Mouse (Mus musculus) T-helper 2 cell (primary cell): ENCODE measurements at regions not wholly inside any gene's neighbourhood (a gene's known extent, or its start where the extent isn't known, plus 50 kb on each side); places are given as distances from the start of the nearest gene placed in this dataset.

Source experiments
- in situ Hi-C: fragments of 300-600 bp; cut with MboI, MseI; formaldehyde crosslinking; loops from one replicate; pipeline ENCODE4 v1.15.1; 2025; ENCODE audit warnings: high pct_unique_total_duplicates

- in situ Hi-C loops, result no loop called here
These were observed 390.9 kb downstream of the Adamts20 start for GRCm38 (mm10) chr15:94074161-94074950.

- in situ Hi-C loops, result no loop called here
These were observed 397.5 kb downstream of the Adamts20 start for GRCm38 (mm10) chr15:94067721-94068120.

DNA sequence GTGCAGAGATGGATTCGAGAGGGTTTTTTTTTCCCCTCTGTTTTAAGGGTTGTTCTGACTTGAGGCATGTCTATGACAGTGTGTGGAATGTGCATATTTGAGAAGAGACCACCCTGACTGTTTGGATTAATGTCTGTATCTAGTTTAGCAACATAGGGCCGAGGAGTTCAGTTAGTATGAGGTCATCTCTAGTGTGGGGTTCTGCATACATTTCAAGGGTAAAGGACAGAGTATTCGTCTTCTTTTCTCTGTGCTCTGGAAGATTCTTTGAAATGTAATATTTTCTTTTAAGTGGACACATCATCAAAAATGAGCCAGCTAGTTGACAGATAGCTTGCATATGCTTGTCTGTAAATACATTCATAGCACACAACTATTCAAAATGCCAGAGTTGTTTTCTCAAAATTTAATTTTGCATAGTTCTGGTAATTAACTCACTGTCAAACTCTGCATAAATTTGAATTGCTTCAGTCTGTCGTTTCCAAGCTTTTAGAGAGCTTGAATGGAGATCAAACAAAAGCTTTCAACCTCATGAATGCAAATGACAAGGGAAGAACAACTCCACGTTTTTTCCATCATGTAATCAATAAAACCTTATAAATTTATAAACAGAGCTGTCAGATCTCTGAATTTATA is 415.5 kb downstream of the Adamts20 start:
- in situ Hi-C loops, result loop anchor here (10.0 kb wide), 1 partner anchor 1515 kb away; no protein-coding TSS in a partner anchor

DNA sequence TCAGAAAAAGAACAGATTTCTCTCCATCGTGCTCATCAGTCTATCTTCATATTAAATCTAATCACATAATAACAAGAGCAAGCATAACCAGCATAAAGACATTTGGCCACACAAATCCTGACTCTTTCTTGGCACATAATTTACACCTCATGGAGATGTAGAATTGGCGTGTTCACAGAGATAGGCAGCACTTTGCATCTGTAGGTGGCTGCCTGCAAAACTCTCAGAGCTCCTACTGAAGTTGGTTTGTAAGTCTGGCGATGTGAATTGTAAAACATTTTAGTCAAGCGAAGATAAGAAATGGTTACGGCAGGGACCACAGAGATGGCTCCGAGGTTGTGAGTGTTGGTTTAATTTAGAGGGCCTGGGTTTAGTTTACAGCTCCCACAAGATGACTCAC is 419.0 kb downstream of the Adamts20 start:
- in situ Hi-C loops, result no loop called here

DNA sequence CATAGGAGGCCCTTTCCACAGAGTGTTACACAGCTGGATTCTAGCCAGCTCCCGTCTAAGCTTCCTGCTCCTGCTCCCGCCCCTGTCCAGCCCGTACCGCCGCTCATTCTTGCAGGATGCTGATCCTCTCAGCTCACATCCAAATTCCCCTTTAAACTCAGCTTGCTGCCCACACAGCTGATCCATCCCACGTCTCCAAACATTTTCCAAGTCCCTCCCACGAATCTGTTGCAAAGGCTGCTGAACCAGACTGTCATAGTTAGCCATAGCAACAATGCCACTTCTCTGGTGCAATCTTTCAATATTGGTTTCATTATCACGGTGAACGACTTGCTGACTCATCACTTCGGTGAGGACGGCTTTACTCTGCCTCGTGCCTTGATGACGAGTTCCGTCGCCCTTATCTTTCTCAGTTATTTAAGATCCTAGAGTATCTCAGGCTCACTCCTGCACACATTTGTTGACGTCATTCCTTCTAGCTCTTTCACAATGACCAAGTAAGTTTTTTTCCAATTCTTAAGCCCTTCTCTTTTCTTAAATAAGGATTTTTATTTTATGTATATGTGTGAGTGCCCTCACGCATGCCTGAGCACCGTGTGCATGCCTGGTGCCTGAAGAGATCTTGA is 420.0 kb downstream of the Adamts20 start:
- in situ Hi-C loops, result no loop called here

DNA sequence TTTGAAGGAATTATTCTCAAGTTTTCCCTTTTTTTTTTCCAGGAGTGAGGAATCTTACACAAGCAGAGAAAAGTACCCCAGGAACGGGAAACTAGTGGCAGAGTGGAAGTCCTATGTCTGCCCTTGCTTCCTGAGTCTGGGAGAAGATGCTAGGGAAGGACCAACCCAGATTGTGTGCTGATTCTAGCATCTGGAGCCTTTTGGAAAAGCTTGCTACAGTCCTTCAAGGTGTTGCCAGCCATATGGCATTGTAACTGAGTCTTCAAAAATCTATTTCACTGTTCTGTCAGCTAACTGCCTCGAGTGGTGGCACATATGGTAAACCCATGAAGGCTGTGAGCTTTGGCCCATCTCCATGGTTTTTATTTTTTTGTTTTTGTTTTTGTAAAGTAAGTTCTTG is 432.3 kb downstream of the Adamts20 start:
- in situ Hi-C loops, result no loop called here

- in situ Hi-C loops, result no loop called here
These were observed 430.5 kb upstream of the Prickle1 start for GRCm38 (mm10) chr15:94025996-94026696.

DNA sequence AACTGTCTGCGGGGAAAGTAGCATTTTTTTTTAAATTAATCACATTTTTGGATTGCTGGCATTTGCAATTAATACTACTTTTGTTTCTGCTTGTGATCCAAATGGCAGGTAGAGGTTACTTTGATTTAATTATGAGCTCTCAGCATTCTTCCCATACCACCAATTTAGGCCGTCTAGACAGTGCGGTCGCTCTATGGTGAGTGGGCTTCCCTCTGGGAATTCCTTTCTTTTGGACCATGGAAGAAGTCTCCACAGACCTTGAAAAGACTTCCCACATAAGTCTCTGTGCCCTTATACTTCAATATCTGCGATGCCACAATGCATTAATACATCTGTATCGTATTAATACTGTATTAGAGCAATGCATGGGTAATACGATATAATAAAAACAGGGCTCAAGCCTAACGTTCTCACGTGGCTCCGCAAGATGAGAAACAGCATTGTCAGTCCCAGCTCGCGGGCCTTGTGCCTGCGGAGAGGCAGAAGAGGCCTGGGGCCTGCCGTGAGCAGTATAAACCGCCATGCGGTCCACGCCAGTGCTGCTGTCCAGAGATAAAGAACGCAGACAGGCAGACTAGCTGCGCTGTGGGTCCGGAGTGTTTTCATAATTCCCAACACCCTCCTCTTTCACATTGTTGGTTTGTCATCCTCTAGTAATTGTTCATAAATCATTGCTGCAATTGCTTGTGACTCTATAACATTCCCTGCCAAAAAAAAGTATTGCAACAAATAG is 429.7 kb upstream of the Prickle1 start:
- in situ Hi-C loops, result no loop called here

DNA sequence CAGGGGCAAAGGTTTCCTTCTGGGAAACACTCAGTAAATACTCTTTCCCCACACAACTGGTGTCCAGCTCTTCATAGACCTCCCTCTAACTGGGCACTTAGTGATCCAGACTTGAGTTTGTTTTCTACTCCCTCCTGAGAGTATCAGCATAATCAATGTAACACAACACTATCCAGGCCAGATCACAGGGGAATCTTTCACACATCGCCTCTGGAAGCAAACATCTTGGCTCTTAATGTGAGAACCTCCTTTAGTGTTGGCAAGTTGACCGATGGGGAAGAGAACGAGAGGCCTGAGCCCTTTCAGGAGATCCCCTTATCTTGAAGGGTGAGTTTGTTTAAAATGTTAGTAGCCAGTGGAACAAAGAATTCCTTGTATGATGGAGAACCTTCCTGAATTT is 429.1 kb upstream of the Prickle1 start:
- in situ Hi-C loops, result no loop called here

GRCm38 (mm10) chr15:94024126-94024730 is 428.5 kb upstream of the Prickle1 start:
- in situ Hi-C loops, result no loop called here

DNA sequence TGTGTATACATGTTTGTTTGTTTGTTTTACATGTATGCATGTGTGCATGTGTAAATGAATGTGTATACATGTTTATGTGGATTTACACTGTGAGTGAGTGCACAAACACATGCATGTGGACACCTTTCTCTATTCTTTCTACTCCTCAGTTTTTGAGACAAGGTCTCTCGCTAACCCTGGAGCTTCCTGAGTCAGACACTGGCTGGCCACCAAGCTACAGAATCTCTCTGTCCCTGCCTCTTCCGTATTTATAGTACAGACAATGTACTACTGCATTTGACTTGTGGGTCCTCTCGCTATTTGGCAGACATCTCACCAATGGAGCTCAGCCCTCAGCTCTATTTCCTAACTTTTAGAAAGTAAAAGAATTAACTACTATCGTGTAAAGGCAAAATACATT is 427.8 kb upstream of the Prickle1 start:
- in situ Hi-C loops, result no loop called here

DNA sequence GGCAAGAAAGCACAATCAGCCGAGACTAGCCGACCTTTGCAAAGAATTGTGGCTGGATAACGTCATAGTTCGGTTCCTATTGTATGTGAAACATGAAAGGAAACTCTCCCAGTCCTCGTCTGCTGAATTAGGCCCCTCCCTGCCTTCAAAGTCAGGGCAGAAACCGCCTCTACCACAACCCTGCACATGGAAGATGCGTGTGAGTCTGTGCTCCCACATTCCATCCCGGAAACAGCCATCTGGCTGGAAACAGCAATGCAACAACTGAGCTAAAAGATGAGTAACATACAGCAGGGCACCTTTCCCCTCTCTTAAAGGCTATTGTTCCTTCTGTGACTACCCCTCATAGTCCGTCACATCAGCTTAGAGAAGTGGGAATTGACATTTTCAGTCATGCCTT is 422.1 kb upstream of the Prickle1 start:
- in situ Hi-C loops, result no loop called here

DNA sequence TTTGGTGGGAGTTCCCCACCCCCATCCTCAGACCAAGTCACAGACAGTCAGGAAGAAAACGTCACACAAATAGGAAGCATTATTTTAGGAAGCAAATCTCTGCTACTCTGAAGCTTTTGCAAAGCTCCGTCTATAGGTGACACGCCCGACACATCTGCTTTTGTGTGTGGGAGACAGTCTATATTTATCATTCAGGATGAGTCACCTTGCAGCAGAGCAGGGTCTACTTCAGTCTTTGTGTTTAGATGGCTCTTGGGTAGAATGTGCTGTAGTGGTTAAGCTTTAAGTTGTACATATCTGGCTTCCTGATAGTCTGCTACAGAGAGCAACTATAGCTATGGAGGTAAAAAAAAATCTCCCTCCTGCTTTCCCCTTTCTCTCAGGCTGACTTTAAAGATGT is 415.8 kb upstream of the Prickle1 start:
- in situ Hi-C loops, result no loop called here

GRCm38 (mm10) chr15:94006082-94006481 is 410.4 kb upstream of the Prickle1 start:
- in situ Hi-C loops, result no loop called here

GRCm38 (mm10) chr15:94004911-94005310 is 409.2 kb upstream of the Prickle1 start:
- in situ Hi-C loops, result no loop called here

DNA sequence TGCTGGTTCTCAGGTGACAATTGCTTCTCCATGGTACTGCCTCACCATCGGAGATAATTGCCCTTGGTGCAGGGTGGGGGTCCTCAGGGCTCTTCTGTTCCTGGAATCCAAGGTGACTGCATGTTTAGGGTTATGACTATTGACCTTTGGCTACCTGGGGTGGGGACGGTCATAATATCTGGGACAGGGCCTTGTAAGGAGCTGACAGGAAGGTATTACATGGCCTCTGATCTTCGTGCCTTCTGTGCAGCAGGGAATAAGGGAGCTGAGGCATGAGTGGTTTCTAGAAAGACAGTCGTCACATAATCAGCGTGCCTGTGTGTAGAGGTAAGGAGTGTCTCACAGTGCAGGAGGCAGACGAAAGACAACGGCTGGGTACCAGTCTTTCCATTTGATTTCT is 407.5 kb upstream of the Prickle1 start:
- in situ Hi-C loops, result no loop called here

- in situ Hi-C loops, result no loop called here
These were observed 398.9 kb upstream of the Prickle1 start for GRCm38 (mm10) chr15:93994542-93994941.

GRCm38 (mm10) chr15:93990139-93990538 is 394.4 kb upstream of the Prickle1 start:
- in situ Hi-C loops, result no loop called here

DNA sequence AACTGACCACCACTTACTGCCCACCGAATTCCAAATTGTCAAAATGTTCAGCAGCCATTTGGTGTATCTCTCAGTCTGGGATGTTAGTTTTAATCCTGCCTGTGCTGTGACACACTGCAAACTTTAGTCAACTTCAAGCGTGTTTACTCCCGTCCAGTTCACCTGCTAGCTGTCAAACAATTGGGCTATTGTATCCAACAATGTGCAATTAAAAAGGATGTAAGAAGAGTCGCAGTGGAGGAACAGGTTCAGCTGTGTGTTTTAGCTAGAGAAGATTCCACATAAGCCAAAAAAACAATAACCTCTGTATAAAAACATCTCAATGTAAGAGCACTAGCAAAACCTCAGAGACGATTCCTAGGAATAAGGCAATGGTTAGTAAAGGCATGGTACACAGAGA is 392.7 kb upstream of the Prickle1 start:
- in situ Hi-C loops, result no loop called here

GRCm38 (mm10) chr15:93986631-93987429 is 391.1 kb upstream of the Prickle1 start:
- in situ Hi-C loops, result no loop called here
